Mouse (Mus musculus): ENCODE data around the gene Pnn.

GRCm38 (mm10) chr12:59064837-59065236 is 1.8 kb upstream of the Pnn start:
- no peak for TF ChIP-seq CTCF (IDR thresholded peaks at IDR 0.05; ENCODE audit: low read depth, low read length)
- no peak for TF ChIP-seq POLR2A (IDR thresholded peaks at IDR 0.05; ENCODE audit: borderline replicate concordance, low read depth, low read length)

All from bone marrow macrophage, adult 2 months (primary cell).